Mouse (Mus musculus) bone marrow macrophage, adult 2 months (primary cell): ENCODE results near the gene Nlrp1b.

Source experiments
- CTCF ChIP-seq: IDR thresholded peaks from 2 replicates; pipeline ENCODE4 v1.5.1; 2012; ENCODE audit warnings: low read depth, mild to moderate bottlenecking, low read length, moderate library complexity
- POLR2A ChIP-seq: IDR thresholded peaks from 2 replicates; pipeline ENCODE4 v1.6.1; 2012; ENCODE audit warnings: mild to moderate bottlenecking, low read depth, low read length, borderline replicate concordance

DNA sequence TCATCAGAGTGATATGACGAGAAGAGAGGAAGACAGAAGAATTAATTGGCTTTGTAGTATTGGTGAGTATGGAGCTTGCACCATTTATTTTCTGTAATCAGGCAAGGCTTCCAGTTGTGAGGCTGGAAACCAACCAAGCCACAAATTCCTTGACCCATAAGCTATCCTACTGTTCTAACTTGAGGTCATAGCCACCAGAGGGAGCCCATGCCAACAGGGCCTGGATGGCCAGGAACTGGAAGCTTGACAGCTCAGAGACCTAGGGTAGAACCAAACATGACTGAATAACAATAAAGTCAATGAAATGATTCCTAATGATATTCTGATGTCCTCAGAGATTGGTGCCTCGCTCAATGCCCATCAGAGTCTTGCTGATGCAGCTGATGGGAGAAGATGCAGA, 5.9 kb downstream of the Nlrp1b start:
- TF ChIP-seq CTCF (peak; percentile 48; the same call in 1 of the 2 replicates), POLR2A (no peak)
